ENCODE assay signal across 23 mouse cellular contexts in genomic region chr7:68018038-68018437, GRCm38 (mm10).
DNase-seq lines count a peak whose midpoint lies in the region; ATAC-seq and TF ChIP-seq lines count a peak whose summit lies in the region.
"Had no signal": no experiment of that assay in that cellular context is flagged by ENCODE, and none has a peak within 500 bp of the region (broad histone marks: within the 10 kb centered on the region; RNA-seq: fewer than 3 reads in every experiment).

No protein-coding gene starts in this region.

- no peak overlapping the region for H3K9ac ChIP-seq in heart, embryonic 12.5 days
- no peak overlapping the region for H3K9ac ChIP-seq in limb, embryonic 14.5 days (ENCODE audit: low read depth, low read length, severe bottlenecking)
- H3K9ac ChIP-seq: forebrain, postnatal 0 days; hindbrain, embryonic 14.5 days; midbrain, embryonic 15.5 days; neural tube, embryonic 12.5 days had no signal

- TF ChIP-seq POLR2A in limb, embryonic 14.5 days (IDR thresholded peaks at IDR 0.05; ENCODE audit: borderline replicate concordance, extremely low read depth, insufficient read depth, insufficient read length): no peak
- TF ChIP-seq POLR2A in embryonic fibroblast, embryonic 13.5 days (IDR thresholded peaks at IDR 0.05; ENCODE audit: low read depth, low read length): no peak

- no peak overlapping the region for H3K4me3 ChIP-seq in heart, embryonic 12.5 days
- H3K4me3 ChIP-seq in limb, embryonic 14.5 days (replicated peaks; ENCODE audit: low read length): no peak overlapping the region
- no peak overlapping the region for H3K4me3 ChIP-seq in limb, embryonic 10.5 days
- H3K4me3 ChIP-seq in embryonic fibroblast, embryonic 13.5 days (ENCODE audit: insufficient read depth, low read length): no peak overlapping the region
- H3K4me3 ChIP-seq: embryonic facial prominence, embryonic 10.5 days; left cerebral cortex, adult 2 months; midbrain, embryonic 15.5 days; neural tube, embryonic 12.5 days had no signal

- WGBS in heart, embryonic 12.5 days: 8% methylated on average over 4 of the region's 4 CpGs
- 68% methylated on average over 4 of the region's 4 CpGs for WGBS in limb, embryonic 14.5 days
- WGBS in limb, embryonic 10.5 days: 76% methylated on average over 4 of the region's 4 CpGs

- TF ChIP-seq CTCF in embryonic fibroblast, embryonic 13.5 days (IDR thresholded peaks at IDR 0.05; ENCODE audit: borderline replicate concordance, insufficient read depth, low read length): no peak

- peak overlapping the region; percentile 35; the same call in 1 of the 2 replicates for H3K27ac ChIP-seq in heart, embryonic 12.5 days (ENCODE audit: poor library complexity, severe bottlenecking)
- peak overlapping the region; percentile 21; the same call in 1 of the 2 replicates for H3K27ac ChIP-seq in limb, embryonic 14.5 days (replicated peaks; ENCODE audit: low read depth, low read length)
- H3K27ac ChIP-seq in limb, embryonic 10.5 days: no peak overlapping the region
- H3K27ac ChIP-seq in embryonic fibroblast, embryonic 13.5 days (ENCODE audit: insufficient read depth, low read length): peak overlapping the region; percentile 51; the same call in 1 of the 2 replicates
- H3K27ac ChIP-seq: embryonic facial prominence, embryonic 10.5 days; hindbrain, embryonic 14.5 days; left cerebral cortex, adult 2 months; midbrain, embryonic 15.5 days; neural tube, embryonic 12.5 days had no signal

- no peaks in the 10 kb centered on the region for H3K27me3 ChIP-seq in heart, embryonic 12.5 days (replicated peaks)
- H3K27me3 ChIP-seq in limb, embryonic 14.5 days (ENCODE audit: control insufficient read depth, insufficient read depth, low read length): no peaks in the 10 kb centered on the region
- no peaks in the 10 kb centered on the region for H3K27me3 ChIP-seq in limb, embryonic 10.5 days (ENCODE audit: low read depth, poor library complexity, severe bottlenecking)
- H3K27me3 ChIP-seq: midbrain, embryonic 15.5 days; neural tube, embryonic 12.5 days had no signal

- H3K9me3 ChIP-seq in heart, embryonic 12.5 days (replicated peaks): peaks cover 5% of the 10 kb centered on the region; the same call in 1 of the 2 replicates
- H3K9me3 ChIP-seq in limb, embryonic 14.5 days (ENCODE audit: control insufficient read depth, low read length): peaks cover 5% of the 10 kb centered on the region; the same call in 1 of the 2 replicates
- 0 out of 2 replicates have a peak, but pooled peaks cover 4% of the 10 kb centered on the region for H3K9me3 ChIP-seq in limb, embryonic 10.5 days (replicated peaks)
- H3K9me3 ChIP-seq: midbrain, embryonic 15.5 days; neural tube, embryonic 12.5 days had no signal

- ATAC-seq in heart, embryonic 12.5 days (ENCODE audit: insufficient number of reproducible peaks, low FRiP score): no peak
- no peak for ATAC-seq in limb, embryonic 14.5 days (ENCODE audit: low FRiP score, low read depth)
- peak; percentile 62 for ATAC-seq in megakaryocyte progenitor cell, adult 5-6 weeks (replicated peaks; ENCODE audit: poor library complexity)
- ATAC-seq: CD4-positive, CD25-positive, alpha-beta regulatory T cell, adult 4 months; forebrain, postnatal 0 days; inflammation-experienced regulatory T-cells, adult 6 months; midbrain, embryonic 15.5 days had no signal

- DNase-seq in heart, postnatal 4 days: no peak
- no peak for DNase-seq in limb, embryonic 14.5 days (ENCODE audit: low spot score)
- DNase-seq in limb, embryonic 10.5 days (ENCODE audit: low spot score): no peak
- no peak for DNase-seq in right cerebral cortex, postnatal 25 days
- DNase-seq: adrenal gland, postnatal 14 days; cerebellum, adult 9-11 months; forebrain, postnatal 0 days; gastrocnemius, postnatal 25 days; kidney, adult 18-20 months; kidney, postnatal 4 days; lung, postnatal 14 days; right cerebral cortex, postnatal 14 days; spleen, adult 18-20 months had no signal

- peaks cover 9% of the 10 kb centered on the region for H3K36me3 ChIP-seq in heart, embryonic 12.5 days
- peaks cover 9% of the 10 kb centered on the region for H3K36me3 ChIP-seq in limb, embryonic 14.5 days (ENCODE audit: control insufficient read depth, insufficient read depth, low read length)
- H3K36me3 ChIP-seq in limb, embryonic 10.5 days: peaks cover 68% of the 10 kb centered on the region
- H3K36me3 ChIP-seq: midbrain, embryonic 15.5 days; neural tube, embryonic 12.5 days had no signal

- H3K4me2 ChIP-seq in heart, embryonic 12.5 days: no peak overlapping the region
- H3K4me2 ChIP-seq in limb, embryonic 14.5 days (replicated peaks; ENCODE audit: low read depth, low read length, severe bottlenecking): no peak overlapping the region
- H3K4me2 ChIP-seq: hindbrain, embryonic 14.5 days; midbrain, embryonic 15.5 days; neural tube, embryonic 12.5 days had no signal

- H3K4me1 ChIP-seq in heart, embryonic 12.5 days (replicated peaks): peaks cover 80% of the 10 kb centered on the region
- H3K4me1 ChIP-seq in limb, embryonic 14.5 days (ENCODE audit: control insufficient read depth, insufficient read depth, low read length): peaks cover 18% of the 10 kb centered on the region
- H3K4me1 ChIP-seq in limb, embryonic 10.5 days: peaks cover 13% of the 10 kb centered on the region
- H3K4me1 ChIP-seq in embryonic fibroblast, embryonic 13.5 days (ENCODE audit: control insufficient read depth, insufficient read depth, low read length): peaks cover 27% of the 10 kb centered on the region
- H3K4me1 ChIP-seq: neural tube, embryonic 12.5 days had no signal
